Mouse (Mus musculus) thymus, adult 2 months (tissue): Measurements from ENCODE around the gene Tctex1d1.

Experiments used
- CTCF ChIP-seq: fragments of 200-500 bp; IDR thresholded peaks from 2 replicates; pipeline ENCODE4 v1.5.1; 2012; ENCODE audit warnings: mild to moderate bottlenecking, control low read depth, low read length, moderate library complexity, borderline replicate concordance; ENCODE audit not compliant: control insufficient read depth, poor library complexity, insufficient read depth; ENCODE audit errors: extremely low read depth
- POLR2A ChIP-seq: fragments of 200-500 bp; IDR thresholded peaks from 2 replicates; pipeline ENCODE4 v1.6.1; 2012; ENCODE audit warnings: mild to moderate bottlenecking, low read length, control low read depth, moderate library complexity; ENCODE audit not compliant: control insufficient read depth, poor library complexity, insufficient read depth; ENCODE audit errors: extremely low read depth

DNA sequence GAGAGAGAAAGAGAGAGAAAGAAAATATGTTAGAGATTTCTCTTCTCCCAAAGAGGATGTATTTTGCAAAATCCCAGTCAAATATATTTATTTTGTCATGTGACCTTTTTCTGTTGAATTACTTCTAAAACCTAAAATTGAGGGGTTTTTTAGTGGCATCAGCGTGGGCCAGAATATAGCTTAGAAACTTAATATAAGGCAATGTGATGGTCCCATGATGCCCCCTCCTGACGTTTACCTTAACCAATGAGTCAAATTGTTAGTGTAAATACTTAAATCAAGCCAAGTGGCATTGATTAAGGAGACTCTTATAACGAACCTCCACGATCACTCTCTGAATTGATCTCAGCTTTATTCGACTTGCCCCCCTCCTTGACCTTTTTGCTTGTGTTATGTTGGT lies 4.2 kb upstream of the Tctex1d1 start:
- TF ChIP-seq CTCF = no peak
- TF ChIP-seq POLR2A = no peak
